Mouse (Mus musculus) thymus, postnatal 0 days (tissue): ENCODE measurements at regions not wholly inside any gene's neighbourhood (a gene's known extent, or its start where the extent isn't known, plus 50 kb on each side); places are given as distances from the start of the nearest gene placed in this dataset.

ENCODE experiments used
- DNase-seq: peaks from one replicate; pipeline ENCODE4 v3.0.0-alpha.2; 2015; ENCODE audit warnings: low spot score

GRCm38 (mm10) chr9:11729732-11730131 is 825.2 kb upstream of the Cntn5 start:
- no peak for DNase-seq

- DNase-seq, result no peak
Observed at GRCm38 (mm10) chr9:11721811-11722210, 817.2 kb upstream of the Cntn5 start.

- DNase-seq, result no peak
Observed at GRCm38 (mm10) chr9:11704647-11705046, 800.1 kb upstream of the Cntn5 start.

GRCm38 (mm10) chr9:11703150-11703549 is 798.6 kb upstream of the Cntn5 start:
- no peak for DNase-seq

GRCm38 (mm10) chr9:11693505-11693904 is 788.9 kb upstream of the Cntn5 start:
- DNase-seq, result no peak

- no peak for DNase-seq
Observed at GRCm38 (mm10) chr9:11687101-11687500, 782.5 kb upstream of the Cntn5 start.

- DNase-seq, result no peak
Observed at GRCm38 (mm10) chr9:11671939-11672338, 767.4 kb upstream of the Cntn5 start.

- DNase-seq, result no peak
Observed at GRCm38 (mm10) chr9:11671243-11671642, 766.7 kb upstream of the Cntn5 start.

- no peak for DNase-seq
Observed at GRCm38 (mm10) chr9:11629461-11629860, 724.9 kb upstream of the Cntn5 start.

- peak; percentile 7 for DNase-seq
Observed at GRCm38 (mm10) chr9:11604381-11604780, 699.8 kb upstream of the Cntn5 start.

- DNase-seq, result no peak
Observed at GRCm38 (mm10) chr9:11603884-11604283, 699.3 kb upstream of the Cntn5 start.

- no peak for DNase-seq
Observed at GRCm38 (mm10) chr9:11602857-11603256, 698.3 kb upstream of the Cntn5 start.

- peak; percentile 36 for DNase-seq
Observed at GRCm38 (mm10) chr9:11579011-11579410, 674.4 kb upstream of the Cntn5 start.

- DNase-seq, result no peak
Observed at GRCm38 (mm10) chr9:11562885-11563284, 658.3 kb upstream of the Cntn5 start.

GRCm38 (mm10) chr9:11559384-11559783 is 654.8 kb upstream of the Cntn5 start:
- DNase-seq, result peak; percentile 52

- peak; percentile 89 for DNase-seq
Observed at GRCm38 (mm10) chr9:11513806-11514496, 609.4 kb upstream of the Cntn5 start.
